Mouse (Mus musculus) heart, postnatal 36 days (tissue): ENCODE results near the gene Lpgat1. TPM values are rescaled to one million over a fixed set of nuclear protein-coding genes. Genes with fewer than 3 reads are reported as not detected.

ENCODE experiments used
- total RNA-seq, 2 experiments: library from RNA; stranded (reverse); gene quantifications; 2 replicates each; pipeline ENCODE4 v1.2.3; 2021

Gene Lpgat1
- total RNA-seq, 2 experiments from 2014 or later = 92.8 to 96.5 TPM

Other genes starting within 250 kb of the Lpgat1 start
- gene Dtl, start 142.3 kb upstream of the Lpgat1 start, total RNA-seq = under 1 TPM; 0.19 to 0.31 TPM
- gene Ints7, start 142.2 kb upstream of the Lpgat1 start, total RNA-seq = 10 to 100 TPM; 10.4 to 11.4 TPM
- gene Nek2, start 103.6 kb downstream of the Lpgat1 start, total RNA-seq = under 1 TPM; 0.53 to 0.70 TPM
- 10 to 100 TPM; 19.7 to 27.2 TPM for gene Slc30a1, start 188.9 kb downstream of the Lpgat1 start, total RNA-seq